Mouse (Mus musculus) midbrain, embryonic 15.5 days (tissue): ENCODE data around the gene Tmem179b. TPM values are rescaled to one million over a fixed set of nuclear protein-coding genes. Genes with fewer than 3 reads are reported as not detected.
"Not testable (repeated sequence)": the region's sequence is repeated elsewhere in the genome, so short reads cannot be mapped to it uniquely, and the experiment has no call there.

Experiments used
- ATAC-seq: fragments of 200-750 bp; cut with Nextera tagmentation; replicated peaks from 2 replicates; pipeline ENCODE4 v1.8.0; 2017; ENCODE audit warnings: moderate TSS enrichment
- H3K27ac ChIP-seq: fragments of 300-500 bp; sonication (generic); 2 replicates; pipeline ENCODE4 v1.5.1; 2015; ENCODE audit warnings: mild to moderate bottlenecking, inconsistent platforms
- H3K27me3 ChIP-seq: fragments of 300-500 bp; sonication (generic); replicated peaks from 2 replicates; pipeline ENCODE4 v1.6.1; 2015; ENCODE audit warnings: inconsistent platforms
- H3K36me3 ChIP-seq: fragments of 300-500 bp; sonication (generic); replicated peaks from 2 replicates; pipeline ENCODE4 v1.6.1; 2015; ENCODE audit warnings: inconsistent platforms
- H3K4me1 ChIP-seq: fragments of 300-500 bp; sonication (generic); 2 replicates; pipeline ENCODE4 v1.6.1; 2015; ENCODE audit warnings: inconsistent platforms
- H3K4me2 ChIP-seq: fragments of 300-500 bp; sonication (generic); 2 replicates; pipeline ENCODE4 v1.6.1; 2015; ENCODE audit warnings: inconsistent platforms, mild to moderate bottlenecking, moderate library complexity
- H3K4me3 ChIP-seq: fragments of 300-500 bp; sonication (generic); 2 replicates; pipeline ENCODE4 v1.5.1; 2015; ENCODE audit warnings: mild to moderate bottlenecking, inconsistent platforms
- H3K9ac ChIP-seq: fragments of 300-500 bp; sonication (generic); 2 replicates; pipeline ENCODE4 v1.6.1; 2015; ENCODE audit warnings: mild to moderate bottlenecking, inconsistent platforms
- H3K9me3 ChIP-seq: fragments of 300-500 bp; sonication (generic); 2 replicates; pipeline ENCODE4 v1.6.1; 2016; ENCODE audit warnings: inconsistent platforms
- WGBS: fragments of 180-500 bp; shearing (Covaris S2); methylation state at CpG from one replicate; pipeline ENCODE4 v1.1.7; 2015; ENCODE audit warnings: mixed read lengths; 5-methylcytosine and 5-hydroxymethylcytosine counted together
- polyA plus RNA-seq: library from polyadenylated mRNA; unstranded; fragments of >200 nt; fragmentation: Nextera tagmentation; extraction: Ambion mirVana; gene quantifications from 2 replicates; pipeline ENCODE4 v1.2.1, GENCODE M21; 2015

Gene Tmem179b
- polyA plus RNA-seq, 1 experiment from 2014 or later: 27.1 TPM

GRCm38 (mm10) chr19:8741243-8741869 lies 32.9 kb downstream of the Tmem179b start, which contains the start of gene Stx5a:
Gene Stx5a, plus strand, starts transcription at chr19:8741413.
- Histone ChIP-seq H3K4me1 (peaks cover 31% of the 10 kb centered on the region), H3K36me3 (peaks cover 38% of the 10 kb centered on the region), H3K4me3 (peak within 1 kb of the TSS; percentile 75), H3K27ac (peak within 1 kb of the TSS; percentile 97), H3K9me3 (no peaks in the 10 kb centered on the region), H3K27me3 (no peaks in the 10 kb centered on the region), H3K4me2 (peak within 1 kb of the TSS; percentile 93), H3K9ac (peak within 1 kb of the TSS; percentile 71)
- peak; percentile 98 for ATAC-seq
- under 1% methylated on average over 36 of the region's 36 CpGs for WGBS

DNA sequence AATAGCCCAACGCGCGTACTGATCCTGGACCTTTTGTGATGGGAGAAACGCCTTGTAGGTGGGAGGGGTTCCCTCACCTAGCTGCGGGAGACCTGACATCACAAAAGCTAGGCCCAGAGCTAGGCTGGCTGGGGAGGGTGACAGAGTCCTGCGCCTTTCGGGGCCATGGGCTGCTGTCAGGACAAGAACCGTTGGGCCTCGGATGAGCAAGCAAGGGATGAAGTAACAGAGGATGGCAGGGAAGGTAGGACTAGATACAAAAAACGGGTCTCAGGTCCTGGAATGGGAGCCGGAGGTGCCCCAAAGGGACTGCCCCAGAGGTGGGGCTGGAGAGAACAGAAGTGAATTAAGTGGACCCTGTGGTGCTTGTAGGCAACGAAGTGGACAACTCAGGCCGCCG lies 33.7 kb downstream of the Tmem179b start, which contains the start of gene 1700092M07Rik:
TSS of gene 1700092M07Rik (plus strand) at position 116 of the 400 bp plus-strand sequence.
- Histone ChIP-seq H3K36me3 (peaks cover 32% of the 10 kb centered on the region), H3K9ac (peak within 1 kb of the TSS; percentile 71), H3K4me2 (peak within 1 kb of the TSS; percentile 93), H3K27me3 (no peaks in the 10 kb centered on the region), H3K4me3 (peak within 1 kb of the TSS; percentile 75), H3K4me1 (peaks cover 34% of the 10 kb centered on the region), H3K27ac (peak within 1 kb of the TSS; percentile 97), H3K9me3 (no peaks in the 10 kb centered on the region)
- 69% methylated on average over 14 of the region's 14 CpGs for WGBS
- no peak for ATAC-seq

DNA sequence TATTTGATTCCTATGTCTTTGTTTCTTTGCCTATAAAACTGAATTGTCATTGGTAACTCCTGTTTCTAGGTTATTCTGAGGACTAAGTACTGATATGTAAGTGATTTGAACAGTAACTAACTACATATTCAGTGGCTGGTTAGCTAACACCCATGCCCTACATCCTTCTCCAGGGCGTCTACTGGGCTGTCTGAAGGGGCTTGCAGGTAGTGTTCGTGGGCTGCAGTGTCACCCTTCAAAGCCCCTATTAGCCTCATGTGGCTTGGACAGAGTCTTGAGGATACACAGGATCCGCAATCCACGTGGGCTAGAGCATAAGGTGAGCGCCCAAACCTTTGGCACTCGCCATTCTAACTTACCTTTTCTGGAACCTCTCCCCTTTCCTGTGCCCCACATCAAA lies 34.6 kb downstream of the Tmem179b start:
- peaks cover 23% of the 10 kb centered on the region for H3K36me3 ChIP-seq
- H3K27me3 ChIP-seq: no peaks in the 10 kb centered on the region
- H3K27ac ChIP-seq: no peak overlapping the region
- H3K9ac ChIP-seq: no peak overlapping the region
- H3K4me2 ChIP-seq: no peak overlapping the region
- peaks cover 39% of the 10 kb centered on the region for H3K4me1 ChIP-seq
- H3K9me3 ChIP-seq: no peaks in the 10 kb centered on the region
- WGBS: 94% methylated on average over 6 of the region's 6 CpGs
- no peak overlapping the region for H3K4me3 ChIP-seq
- no peak for ATAC-seq

GRCm38 (mm10) chr19:8738911-8739310 lies 35.4 kb downstream of the Tmem179b start:
- Histone ChIP-seq H3K27me3 (no peaks in the 10 kb centered on the region), H3K9ac (no peak overlapping the region), H3K4me3 (no peak overlapping the region), H3K36me3 (peaks cover 23% of the 10 kb centered on the region), H3K4me1 (peaks cover 39% of the 10 kb centered on the region), H3K27ac (no peak overlapping the region), H3K9me3 (no peaks in the 10 kb centered on the region), H3K4me2 (no peak overlapping the region)
- ATAC-seq: no peak
- WGBS: 91% methylated on average over 7 of the region's 7 CpGs

DNA sequence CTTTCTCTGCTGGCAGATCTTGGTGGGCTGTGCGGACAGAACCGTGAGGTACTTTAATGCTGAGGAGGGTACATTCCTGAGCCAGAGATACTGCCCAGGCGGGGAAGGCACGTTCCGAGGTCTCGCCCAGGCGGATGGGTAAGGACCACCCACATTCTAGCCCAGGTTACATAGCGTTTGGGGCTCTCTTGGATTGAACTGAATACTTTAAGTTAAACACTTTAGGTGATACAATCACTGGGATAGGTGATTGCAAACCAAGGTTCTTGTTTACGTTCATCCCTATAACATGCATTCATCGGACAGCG lies 38.2 kb downstream of the Tmem179b start:
- no peak for ATAC-seq
- peaks cover 15% of the 10 kb centered on the region; the same call in 1 of the 2 replicates for H3K36me3 ChIP-seq
- H3K4me2 ChIP-seq: peak overlapping the region; percentile 75
- 3% methylated on average over 11 of the region's 11 CpGs for WGBS
- H3K4me1 ChIP-seq: peaks cover 24% of the 10 kb centered on the region
- H3K4me3 ChIP-seq: peak overlapping the region; percentile 87
- H3K9me3 ChIP-seq: no peaks in the 10 kb centered on the region
- H3K27ac ChIP-seq: peak overlapping the region; percentile 86; the same call in 1 of the 2 replicates
- H3K27me3 ChIP-seq: no peaks in the 10 kb centered on the region
- H3K9ac ChIP-seq: peak overlapping the region; percentile 61

- Histone ChIP-seq H3K36me3 (peaks cover 15% of the 10 kb centered on the region; the same call in 1 of the 2 replicates), H3K27ac (peak within 1 kb of the TSS; percentile 86), H3K27me3 (no peaks in the 10 kb centered on the region), H3K4me3 (peak within 1 kb of the TSS; percentile 87), H3K4me2 (peak within 1 kb of the TSS; percentile 75), H3K4me1 (peaks cover 18% of the 10 kb centered on the region), H3K9ac (peak within 1 kb of the TSS; percentile 61), H3K9me3 (no peaks in the 10 kb centered on the region)
- WGBS: under 1% methylated on average over 32 of the region's 32 CpGs
- peak; percentile 95 for ATAC-seq
Observed at GRCm38 (mm10) chr19:8735389-8736159, 38.7 kb downstream of the Tmem179b start, which contains the start of gene Wdr74. Gene Wdr74, plus strand, starts transcription at chr19:8735827.

DNA sequence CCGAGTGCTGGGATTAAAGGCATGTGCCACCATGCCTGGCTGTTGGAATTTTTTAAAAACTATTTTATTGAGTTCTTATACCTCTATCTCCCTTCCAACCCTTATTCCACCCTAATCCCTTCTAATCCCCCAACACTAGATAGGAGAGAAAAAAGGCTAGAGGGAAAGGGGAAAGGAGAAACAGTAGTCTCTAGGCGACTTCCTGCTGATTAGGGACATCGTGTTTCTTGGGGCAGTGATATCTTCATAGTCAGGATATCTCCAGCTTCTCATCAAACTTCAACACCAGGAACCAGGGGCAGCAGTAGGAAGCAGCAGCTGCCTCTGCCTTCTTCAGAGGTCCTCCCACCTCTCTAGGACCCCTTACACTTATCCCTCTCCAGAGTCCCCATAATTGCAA lies 39.9 kb downstream of the Tmem179b start:
- no peaks in the 10 kb centered on the region for H3K27me3 ChIP-seq
- H3K9me3 ChIP-seq: no peaks in the 10 kb centered on the region
- H3K36me3 ChIP-seq: peaks cover 9% of the 10 kb centered on the region; the same call in 1 of the 2 replicates
- H3K9ac ChIP-seq: no peak overlapping the region
- peaks cover 14% of the 10 kb centered on the region for H3K4me1 ChIP-seq
- no peak overlapping the region for H3K4me2 ChIP-seq
- no peak overlapping the region for H3K27ac ChIP-seq
- ATAC-seq: no peak
- WGBS: 77% methylated on average over 3 of the region's 3 CpGs
- no peak overlapping the region for H3K4me3 ChIP-seq

DNA sequence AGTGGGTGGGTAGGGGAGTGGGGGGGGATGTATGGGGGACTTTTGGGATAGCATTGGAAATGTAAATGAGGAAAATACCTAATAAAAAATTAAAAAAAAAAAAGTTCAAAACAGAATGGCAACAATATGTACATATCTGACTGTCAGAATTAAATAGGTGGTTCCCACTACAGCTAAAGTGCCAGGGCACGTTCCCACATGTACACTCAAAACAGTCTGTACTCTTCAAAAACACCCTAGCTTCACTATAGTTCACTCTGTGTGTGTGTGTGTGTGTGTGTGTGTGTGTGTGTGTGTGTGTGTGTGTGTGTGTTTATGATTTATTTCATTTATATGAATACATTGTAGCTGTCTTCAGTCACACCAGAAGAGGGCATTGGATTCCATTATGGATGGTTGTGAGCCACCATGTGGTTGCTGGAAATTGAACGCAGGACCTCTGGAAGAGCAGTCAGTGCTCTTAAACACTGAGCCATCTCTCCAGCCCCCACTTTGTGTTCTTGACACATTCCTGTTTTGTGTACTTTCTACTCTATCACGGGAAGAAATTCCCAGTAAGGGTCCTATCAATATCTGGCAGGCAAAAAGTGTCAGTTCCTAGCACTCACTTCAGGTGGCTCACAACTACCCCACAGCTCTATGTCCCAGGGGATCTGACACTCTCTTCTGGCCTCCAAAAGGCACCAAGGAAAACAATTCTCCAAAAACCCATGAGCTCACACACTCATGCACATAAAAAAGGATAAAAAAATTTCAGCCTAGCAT lies 45.8 kb downstream of the Tmem179b start:
- ATAC-seq, H3K27me3 ChIP-seq: not testable (repeated sequence)
- WGBS: 56% methylated on average over 3 of the region's 3 CpGs

GRCm38 (mm10) chr19:8727495-8728114 lies 46.7 kb downstream of the Tmem179b start:
- no peak for ATAC-seq

More for the DNA sequence above, 45.8 kb downstream of the Tmem179b start:
- not testable (repeated sequence) for H3K27ac ChIP-seq, H3K4me2 ChIP-seq, H3K9me3 ChIP-seq, H3K9ac ChIP-seq, H3K36me3 ChIP-seq, H3K4me3 ChIP-seq
- H3K4me1 ChIP-seq: peaks cover 15% of the 10 kb centered on the region

GRCm38 (mm10) chr19:8726609-8727390 lies 47.5 kb downstream of the Tmem179b start:
- Histone ChIP-seq H3K36me3 (peaks cover 8% of the 10 kb centered on the region), H3K27me3 (no peaks in the 10 kb centered on the region), H3K4me3 (no peak overlapping the region), H3K9ac (no peak overlapping the region), H3K4me2 (no peak overlapping the region), H3K4me1 (peaks cover 23% of the 10 kb centered on the region), H3K9me3 (no peaks in the 10 kb centered on the region), H3K27ac (no peak overlapping the region)
- no peak for ATAC-seq
- 21% methylated on average over 3 of the region's 3 CpGs for whole genome bisulfite sequencing

More at GRCm38 (mm10) chr19:8727495-8728114, 46.7 kb downstream of the Tmem179b start:
- H3K27me3 ChIP-seq: no peaks in the 10 kb centered on the region
- H3K4me1 ChIP-seq: peaks cover 15% of the 10 kb centered on the region
- H3K36me3 ChIP-seq: peaks cover 8% of the 10 kb centered on the region
- no peaks in the 10 kb centered on the region for H3K9me3 ChIP-seq
- no peak overlapping the region for H3K4me2 ChIP-seq
- H3K9ac ChIP-seq: no peak overlapping the region
- H3K4me3 ChIP-seq: no peak overlapping the region
- no peak overlapping the region for H3K27ac ChIP-seq
- 24% methylated on average over 5 of the region's 5 CpGs for WGBS

DNA sequence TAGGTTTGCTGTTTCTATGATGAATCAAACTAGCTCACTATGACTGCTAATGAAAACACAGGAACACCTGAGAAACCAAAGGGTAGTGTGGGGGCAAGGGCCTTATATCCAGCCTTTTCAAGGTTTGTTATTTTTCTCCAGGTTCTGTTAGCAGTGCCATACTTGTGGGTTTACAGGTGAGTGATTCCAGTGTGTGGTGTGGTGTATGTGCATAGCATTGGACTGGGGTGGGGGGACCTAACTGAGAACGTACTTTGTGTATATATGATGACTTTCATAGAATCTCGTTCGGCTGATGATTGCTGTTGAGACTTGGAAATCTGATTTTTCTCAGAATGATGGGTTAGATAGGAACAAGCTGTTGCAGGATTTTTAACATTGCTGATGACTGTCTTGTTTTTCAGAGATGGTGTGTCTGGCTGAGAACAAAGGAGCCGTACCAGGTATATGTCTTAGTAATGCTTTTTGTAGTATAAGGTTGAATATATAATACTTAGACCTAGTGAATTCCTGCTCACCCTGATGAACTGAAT lies 49.1 kb downstream of the Tmem179b start:
- Histone ChIP-seq H3K9ac (peak overlapping the region; percentile 91; the same call in 1 of the 2 replicates), H3K27ac (no peak overlapping the region)
- WGBS: 59% methylated on average over 4 of the region's 4 CpGs

More for the DNA sequence above, 49.1 kb downstream of the Tmem179b start:
- H3K27me3 ChIP-seq: no peaks in the 10 kb centered on the region
- H3K4me2 ChIP-seq: peak overlapping the region; percentile 69; the same call in 1 of the 2 replicates
- H3K9me3 ChIP-seq: no peaks in the 10 kb centered on the region
- ATAC-seq: no peak
- peak overlapping the region; percentile 82; the same call in 1 of the 2 replicates for H3K4me3 ChIP-seq
- H3K36me3 ChIP-seq: peaks cover 8% of the 10 kb centered on the region
- peaks cover 32% of the 10 kb centered on the region for H3K4me1 ChIP-seq
